Mouse (Mus musculus) megakaryocyte progenitor cell, adult 5-6 weeks (primary cell): Measurements from ENCODE around the gene Glb1l2. TPM values are rescaled to one million over a fixed set of nuclear protein-coding genes. Genes with fewer than 3 reads are reported as not detected.
A peak's percentile ranks its signal among the peaks of the same experiment; 100 is the strongest.

ENCODE experiments used
- ATAC-seq: replicated peaks from 2 replicates; pipeline ENCODE4 v1.8.0; 2016; ENCODE audit warnings: mild to moderate bottlenecking, moderate TSS enrichment, inconsistent platforms; ENCODE audit not compliant: poor library complexity
- total RNA-seq, 2 experiments: library from RNA; stranded (forward) in 1 of 2; stranded (reverse) in 1 of 2; fragments of 157-497, 149-512 nt in 1 of 2; fragments of 200-1000 nt in 1 of 2; gene quantifications; 2 replicates each; pipeline versions ENCODE4 v1.2.3 to v1.2.4; 2015 to 2017

Glb1l2 gene
- total RNA-seq (2015) (0.17 and 0.44 TPM in 2 replicates), total RNA-seq (2017) (0.10 TPM in 1 of 2 replicates, not detected in the other)

DNA sequence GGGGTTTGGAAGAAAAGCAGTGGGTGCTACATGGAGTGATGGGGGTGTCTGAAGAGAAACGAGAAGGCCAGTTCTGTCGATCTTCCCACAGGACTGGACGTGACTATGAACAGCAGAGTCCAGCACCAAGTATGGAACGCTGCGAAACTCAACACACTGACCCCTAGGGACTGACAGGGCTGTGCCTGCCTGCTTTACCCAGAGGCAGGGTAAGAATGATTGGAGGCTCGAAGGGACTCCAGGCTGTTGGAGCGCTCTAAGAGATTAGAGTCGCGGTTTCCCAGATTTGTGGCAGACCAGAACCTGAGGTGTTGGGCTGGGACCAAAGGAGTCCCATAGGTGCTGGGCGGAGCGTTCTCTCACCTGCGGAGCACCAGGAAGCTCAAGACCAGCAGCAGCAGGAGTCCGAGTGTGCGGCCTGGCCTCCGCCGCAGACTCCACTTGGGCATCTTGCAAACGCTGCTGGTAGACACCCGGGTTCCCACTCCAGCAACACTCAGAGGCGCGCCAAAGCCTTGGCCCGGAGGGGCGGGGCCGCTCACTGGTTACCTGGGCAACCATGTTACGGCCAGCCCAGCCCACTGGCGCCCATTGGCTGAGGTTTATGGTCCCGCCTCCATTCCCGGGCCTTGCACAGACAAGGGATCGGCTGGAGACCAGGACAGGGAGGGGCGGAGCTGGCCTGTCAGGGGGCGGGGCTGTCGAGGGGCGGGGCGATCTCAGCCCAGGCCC lies at the start of gene Glb1l2:
Glb1l2 (minus strand) TSS at position 534 of the 732 bp plus-strand sequence.
- ATAC-seq, result peak; percentile 96

DNA sequence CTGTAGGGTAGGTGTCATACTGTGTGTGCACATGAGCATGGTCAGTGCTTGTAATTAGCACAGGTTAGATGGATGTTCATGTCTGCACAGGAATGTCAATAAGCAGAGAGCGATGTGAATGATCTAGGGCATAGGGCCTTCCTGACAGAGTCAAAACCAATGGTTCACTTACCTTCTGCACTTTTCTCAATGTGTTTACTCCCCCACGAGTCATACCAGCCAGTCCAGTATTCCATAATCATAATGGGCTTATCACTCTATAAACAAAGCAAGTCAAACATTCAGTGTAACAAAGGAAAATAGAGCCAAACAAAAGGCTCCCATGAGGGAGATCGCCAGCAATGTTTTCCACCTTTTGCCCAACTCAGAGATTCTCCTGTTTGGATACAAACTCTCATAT lies 24.8 kb upstream of the Glb1l2 start:
- ATAC-seq, result no peak

DNA sequence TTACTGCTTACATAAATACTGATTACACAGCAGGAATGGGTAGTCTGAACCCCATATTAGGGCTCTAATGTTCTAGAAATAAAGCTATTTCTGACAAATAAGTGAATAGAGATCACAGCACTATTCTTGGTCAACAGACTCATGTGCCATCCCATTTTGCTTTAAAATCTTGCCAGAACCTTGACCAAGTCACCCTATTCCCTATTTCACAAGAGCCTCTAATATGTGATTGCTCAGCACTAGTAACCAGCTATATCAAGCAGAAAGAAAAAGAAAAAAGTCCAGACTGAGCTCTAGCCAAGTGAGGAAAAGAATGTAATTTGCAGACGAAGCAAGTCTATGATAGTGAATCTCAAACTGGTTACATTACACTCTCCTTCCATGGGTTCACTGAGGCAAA lies 13.7 kb upstream of the Glb1l2 start:
- ATAC-seq, result no peak

DNA sequence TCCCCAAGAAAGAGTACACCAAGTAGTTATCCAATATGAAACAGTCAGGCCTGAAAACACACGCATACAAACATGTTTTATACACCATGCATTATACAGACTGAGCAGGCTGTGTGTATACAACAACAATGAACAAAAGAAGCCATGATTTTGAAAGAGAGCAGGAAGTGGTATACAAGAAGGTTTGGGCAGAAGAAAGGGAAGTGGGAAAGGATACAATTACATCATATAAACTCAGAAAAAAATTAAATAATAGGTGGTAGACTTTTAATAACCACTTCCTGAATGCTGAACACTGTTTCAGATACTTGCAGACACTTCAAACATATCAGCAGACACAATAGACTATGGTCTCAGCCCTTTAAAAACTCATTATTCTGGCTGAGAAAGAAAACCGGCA lies 2.5 kb upstream of the Glb1l2 start:
- peak; percentile 66 for ATAC-seq

DNA sequence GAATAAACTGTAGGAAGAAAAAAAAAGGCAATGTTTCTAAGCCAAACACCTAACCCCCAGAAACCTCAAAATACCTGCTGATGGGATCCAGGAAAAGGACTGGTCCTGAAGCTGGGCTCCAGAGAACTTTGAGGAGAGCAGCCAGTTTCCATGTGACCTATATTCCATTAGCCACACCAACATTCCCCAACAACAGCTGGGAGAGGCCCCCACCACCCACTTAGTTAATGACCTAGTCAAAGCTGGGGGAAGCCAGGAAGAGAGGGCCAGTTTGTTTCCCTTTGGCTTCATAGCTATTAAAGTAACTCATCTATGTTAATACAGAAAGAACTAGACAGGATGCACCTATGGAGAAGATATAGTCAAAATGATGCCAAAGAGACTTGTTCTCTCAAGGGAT lies 1.9 kb downstream of the Glb1l2 start:
- ATAC-seq, result no peak

DNA sequence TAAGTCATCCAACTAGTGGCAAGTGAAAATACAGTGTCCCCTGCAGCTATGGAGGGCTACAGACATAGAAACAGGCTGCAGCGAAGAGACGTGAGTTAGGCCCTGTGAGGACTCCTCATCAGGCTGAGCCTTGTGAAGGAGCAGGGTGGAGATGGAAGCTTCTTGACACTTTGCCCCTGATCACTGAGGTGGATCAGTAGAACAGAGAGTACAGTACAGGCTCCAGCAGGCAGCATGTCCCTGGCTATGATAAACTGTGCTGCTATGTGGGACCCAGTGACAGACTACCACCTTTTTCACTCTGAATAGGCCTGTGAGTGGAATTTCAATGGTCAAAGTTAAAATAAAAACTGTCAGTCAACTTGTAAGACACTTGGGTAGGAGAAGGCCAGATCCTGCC lies 5.9 kb downstream of the Glb1l2 start:
- ATAC-seq, result no peak

DNA sequence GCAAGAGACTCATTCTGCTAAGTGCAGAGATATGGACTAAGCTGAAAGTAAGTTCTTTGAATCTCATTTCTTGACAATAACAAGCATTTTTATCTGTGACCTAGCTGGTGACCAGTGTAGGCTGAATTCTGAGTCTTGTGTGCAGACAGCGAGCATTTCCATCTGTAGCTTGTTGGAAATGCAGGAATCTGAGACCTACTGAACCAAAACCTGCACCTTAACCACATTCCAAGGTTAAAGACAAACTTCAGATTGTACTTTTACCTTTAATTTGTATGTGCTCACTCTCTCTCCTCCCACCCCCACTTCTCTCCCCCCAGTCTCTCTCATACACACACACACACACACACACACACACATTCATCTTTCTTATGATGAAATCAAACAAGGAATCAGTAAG lies 7.5 kb downstream of the Glb1l2 start:
- no peak for ATAC-seq

DNA sequence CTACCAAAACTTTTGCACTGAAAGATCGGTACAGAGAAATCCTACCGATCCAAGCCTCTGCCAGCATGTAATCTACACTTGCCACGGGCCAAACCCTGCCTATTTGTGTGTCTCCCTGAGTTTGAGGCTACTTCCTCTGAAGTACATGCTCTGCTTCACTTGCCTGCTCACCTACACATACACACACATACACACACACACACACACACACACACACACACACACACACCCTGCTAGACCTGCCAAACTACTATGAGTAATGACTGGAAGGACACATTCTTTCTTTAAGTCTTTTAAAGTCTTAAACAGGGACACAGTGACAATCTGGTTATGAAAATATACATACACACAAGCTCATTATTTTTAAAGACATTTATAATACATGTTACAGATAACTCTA lies 8.1 kb downstream of the Glb1l2 start:
- ATAC-seq, result no peak

DNA sequence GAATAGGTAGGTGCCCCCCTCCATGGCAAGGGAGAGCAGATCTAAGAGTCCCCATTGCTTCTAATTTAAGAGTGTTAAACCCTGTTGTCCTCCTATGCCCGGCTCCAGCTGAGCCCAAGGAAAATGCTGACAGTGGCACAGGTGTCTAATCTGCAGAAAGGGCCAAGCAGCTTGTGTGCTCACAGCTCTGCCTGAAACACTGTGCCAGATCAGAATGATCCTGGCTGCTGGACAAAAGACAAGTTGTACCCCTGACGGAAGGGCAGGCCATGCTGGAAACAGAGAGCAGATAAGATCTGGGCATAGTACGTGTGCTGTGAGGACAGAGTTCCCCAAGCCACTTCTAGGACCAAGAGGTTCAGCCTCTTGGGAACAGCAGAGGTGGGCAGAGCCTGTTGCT lies 13.4 kb downstream of the Glb1l2 start:
- no peak for ATAC-seq

DNA sequence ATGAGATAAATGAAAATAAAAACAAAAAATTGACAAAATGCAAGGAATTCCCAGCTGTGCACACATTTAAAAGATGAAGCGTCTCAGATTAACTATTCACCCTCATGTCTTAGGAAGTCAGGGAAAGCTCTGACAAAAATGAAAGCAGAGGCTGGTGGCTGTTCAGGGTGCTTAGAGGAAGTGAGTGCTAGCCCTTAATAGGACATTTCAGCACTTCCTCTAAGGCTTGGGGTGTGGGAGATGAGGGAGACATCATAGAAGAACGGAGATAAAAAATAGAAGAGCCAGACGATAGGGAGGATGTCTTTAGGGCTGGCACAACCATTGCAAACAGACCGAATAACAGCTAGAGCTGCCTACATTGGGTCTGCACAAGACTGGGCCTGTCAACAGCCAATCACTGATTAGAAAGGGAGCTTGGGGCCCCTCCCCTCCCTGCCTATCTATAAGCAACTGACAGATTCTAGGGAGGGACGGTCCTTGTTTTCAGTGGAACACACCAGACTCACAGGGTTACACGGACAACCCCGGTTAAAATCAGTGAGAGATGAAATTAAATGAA lies 22.8 kb downstream of the Glb1l2 start:
- ATAC-seq, result peak; percentile 91

DNA sequence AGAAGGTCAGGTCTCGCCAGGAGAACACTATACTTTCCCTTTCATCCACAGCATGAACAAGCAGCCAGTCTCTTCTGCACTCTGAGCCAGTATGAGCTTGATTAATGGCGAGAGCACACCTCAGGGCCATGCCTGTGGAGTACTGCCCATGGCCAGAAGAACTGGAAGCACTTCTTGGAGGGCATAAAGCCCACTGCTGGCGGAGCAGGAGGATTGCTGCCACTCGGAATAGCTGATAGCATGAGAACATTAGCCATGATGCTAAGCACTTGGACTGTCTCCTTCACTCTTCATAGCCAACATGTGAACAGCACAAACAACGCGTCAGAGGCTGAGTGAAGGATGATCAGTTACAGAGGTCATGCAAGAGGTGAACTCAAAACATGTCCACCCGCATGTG lies 27.8 kb downstream of the Glb1l2 start:
- no peak for ATAC-seq

DNA sequence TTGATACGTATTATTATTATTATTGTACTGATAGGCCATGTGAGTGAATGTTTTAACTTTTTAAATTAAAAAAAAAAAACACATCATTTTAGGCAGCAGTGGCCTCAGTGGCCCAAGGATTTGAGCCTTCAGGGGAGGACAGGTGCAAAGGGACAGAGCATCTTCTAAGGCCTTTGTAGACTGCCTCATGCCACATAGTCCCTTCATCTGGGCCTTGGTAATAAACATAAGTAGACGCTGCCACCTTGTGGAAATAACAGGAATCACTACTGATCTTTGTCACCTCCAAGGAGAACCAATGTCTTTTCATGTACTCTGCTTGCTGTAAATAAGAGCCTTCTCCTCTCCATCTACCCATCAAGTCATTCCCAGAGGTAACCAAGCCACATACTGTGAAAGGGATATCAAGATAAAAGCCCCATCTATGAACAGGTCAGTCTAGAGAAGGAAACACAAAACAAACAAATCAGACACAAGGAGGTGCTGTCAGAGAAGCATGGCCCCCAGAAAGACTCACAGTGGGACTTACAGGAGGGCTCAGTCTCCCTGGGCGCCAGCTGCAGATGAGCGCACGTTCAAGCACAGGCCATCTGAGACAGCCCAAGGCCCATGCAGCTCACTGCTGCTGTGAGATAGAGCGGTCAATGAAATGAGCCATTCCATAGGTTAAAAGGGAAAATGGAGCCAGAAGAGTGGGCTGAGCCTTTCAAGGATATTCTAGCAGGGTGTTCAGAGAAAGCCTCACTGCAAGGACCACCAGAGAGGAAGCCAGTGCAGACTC lies 30.0 kb downstream of the Glb1l2 start:
- ATAC-seq, result peak; percentile 82

DNA sequence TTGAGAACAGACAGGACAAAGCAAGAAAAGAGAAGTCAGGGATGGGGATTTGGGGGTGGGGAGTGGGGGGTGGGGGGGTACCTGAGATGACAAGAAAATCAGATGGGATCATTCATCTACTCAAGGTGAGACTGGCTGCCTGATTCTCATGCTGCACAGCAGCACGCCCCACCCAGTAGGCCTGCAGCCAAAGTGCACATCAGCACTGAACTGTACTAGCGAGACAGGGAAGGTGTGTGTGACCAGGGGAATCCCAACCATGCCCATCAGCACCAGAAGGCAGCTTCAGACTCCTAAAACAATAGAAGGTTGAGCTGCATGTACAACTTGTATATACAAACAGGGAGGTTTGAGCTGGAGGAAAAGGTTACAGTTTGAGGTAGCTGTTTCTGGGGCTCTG lies 30.6 kb downstream of the Glb1l2 start:
- ATAC-seq, result no peak

DNA sequence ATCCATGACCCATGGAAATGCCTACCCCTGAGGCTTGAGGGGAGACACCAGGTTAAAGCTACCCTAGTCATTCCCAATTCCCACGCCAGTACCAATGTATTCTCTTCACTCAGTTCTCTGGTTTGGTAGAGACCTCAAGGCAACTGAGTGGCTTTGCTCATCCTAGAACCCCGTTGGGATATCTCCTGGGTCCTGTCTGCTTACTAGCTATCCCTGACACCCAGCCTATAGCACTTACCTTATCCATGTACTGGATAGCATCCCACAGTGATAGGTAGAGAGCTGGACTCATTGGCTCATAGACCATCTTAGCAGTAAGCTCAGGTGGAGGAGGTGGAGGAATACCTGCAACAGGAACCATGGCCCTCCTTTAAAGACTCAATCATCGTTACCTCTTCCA lies 38.1 kb downstream of the Glb1l2 start:
- no peak for ATAC-seq

DNA sequence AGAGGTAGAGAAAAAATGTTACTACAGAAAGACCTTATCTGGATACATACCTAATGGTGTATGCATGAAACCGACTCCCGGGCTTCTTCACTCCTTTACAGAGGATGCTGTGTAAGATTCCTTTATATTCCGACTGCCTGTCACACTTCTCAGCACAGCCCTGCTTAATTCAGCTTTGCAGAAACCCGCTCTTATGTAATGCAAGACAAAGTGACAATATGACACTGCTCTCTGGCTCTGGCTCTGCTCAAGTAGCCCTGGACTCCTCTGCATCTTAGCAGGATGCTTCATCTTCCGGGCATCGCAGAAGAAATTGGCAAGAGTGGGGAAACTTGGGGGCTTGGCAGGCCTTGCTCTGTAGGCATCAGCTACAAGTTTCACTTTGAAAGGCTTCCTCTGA lies 43.8 kb downstream of the Glb1l2 start:
- ATAC-seq, result no peak

DNA sequence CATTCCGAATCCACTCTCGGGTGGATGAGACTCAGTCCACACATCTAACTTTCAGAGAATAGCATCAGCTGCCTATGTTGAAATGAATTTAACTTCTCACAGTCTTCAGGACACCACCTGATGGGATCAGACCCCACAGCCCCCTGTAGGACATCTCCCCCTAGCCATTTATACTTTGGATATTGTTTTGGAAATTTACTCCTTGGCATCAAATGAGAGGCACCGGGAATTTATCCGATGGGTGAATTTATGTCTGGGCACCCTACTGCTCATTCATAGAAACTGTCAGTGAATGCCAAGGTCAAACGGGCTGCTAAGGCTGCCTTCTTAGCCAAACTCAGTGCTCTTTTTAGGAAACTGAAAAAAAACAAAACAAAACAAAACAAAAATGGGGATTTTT lies 45.7 kb downstream of the Glb1l2 start:
- no peak for ATAC-seq

DNA sequence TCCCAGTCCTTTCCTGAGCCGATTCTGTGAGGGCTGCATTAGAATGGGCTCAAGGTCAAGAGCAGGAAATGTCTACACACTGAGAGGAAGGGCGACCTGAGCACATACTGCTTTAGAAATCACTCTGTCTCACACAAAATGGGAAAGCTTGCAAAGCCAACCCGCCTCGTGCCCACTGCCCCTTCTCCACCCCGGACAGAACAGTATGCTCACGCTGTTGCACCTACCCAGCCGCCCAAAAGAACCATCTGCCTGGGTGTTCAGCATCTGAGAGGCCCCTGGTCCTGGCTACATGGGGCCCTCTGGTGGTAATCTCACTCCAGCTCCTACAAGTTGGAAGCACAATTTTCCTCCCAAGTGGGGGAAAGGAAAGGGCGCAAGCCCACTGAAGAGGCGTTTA lies 46.2 kb downstream of the Glb1l2 start:
- ATAC-seq, result no peak

DNA sequence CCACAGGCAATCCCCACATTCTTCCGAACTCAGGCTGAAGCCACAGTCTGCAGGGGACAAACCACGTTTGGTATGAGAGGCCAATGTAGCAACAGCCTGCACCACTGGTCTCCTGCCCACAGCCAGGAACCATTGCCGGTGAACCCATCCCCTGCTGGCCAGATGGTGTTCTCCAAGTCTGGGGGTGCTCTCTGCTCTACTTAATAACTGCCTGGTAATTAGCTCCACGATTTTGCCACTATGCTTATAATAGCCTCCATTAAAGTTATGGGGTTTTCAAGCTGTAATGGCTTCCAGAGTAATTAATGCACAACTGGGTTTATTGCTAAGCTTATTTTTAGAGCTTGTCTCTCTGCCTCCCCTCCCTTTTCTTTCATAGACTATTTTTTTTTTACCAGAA lies 57.4 kb downstream of the Glb1l2 start:
- ATAC-seq, result no peak

DNA sequence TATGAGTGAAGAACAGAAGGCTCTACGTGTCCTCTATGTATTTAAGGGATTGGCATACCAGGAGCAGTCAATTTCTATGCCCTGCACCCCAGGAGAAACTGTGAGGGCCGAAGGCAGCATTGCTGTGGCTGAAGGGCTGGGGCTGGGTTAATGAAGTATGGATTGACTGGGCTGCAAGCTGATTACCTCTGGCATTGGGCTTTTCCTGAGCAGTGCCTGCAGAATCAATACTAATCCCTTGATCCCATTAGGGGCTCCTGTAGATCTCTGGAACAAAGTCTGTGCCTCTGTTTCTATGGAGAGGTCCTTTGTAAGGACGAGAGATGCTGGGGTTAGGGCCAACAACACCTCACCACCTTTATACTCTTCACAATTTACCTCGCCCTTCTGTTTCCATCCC lies 59.1 kb downstream of the Glb1l2 start:
- ATAC-seq, result no peak

DNA sequence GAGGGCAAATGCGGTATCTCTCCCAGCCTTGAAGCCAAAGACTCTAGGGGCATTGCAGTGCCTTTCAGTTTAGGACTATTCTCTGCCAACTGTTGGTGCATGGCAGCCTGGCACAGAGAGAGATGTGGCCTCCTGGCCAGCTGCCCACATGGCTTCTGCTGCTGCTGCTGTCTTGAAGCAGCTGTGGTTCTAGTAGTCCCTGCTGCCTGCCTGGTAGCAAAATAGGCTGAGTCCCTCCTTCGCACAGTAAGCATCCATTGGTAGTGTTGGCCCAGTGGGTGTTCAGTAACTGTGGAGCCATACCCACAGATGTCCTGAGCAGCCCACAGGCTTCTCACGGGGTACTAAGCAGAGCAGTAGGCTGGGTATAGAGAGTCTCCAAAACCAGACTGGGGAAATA lies 63.5 kb downstream of the Glb1l2 start:
- no peak for ATAC-seq

DNA sequence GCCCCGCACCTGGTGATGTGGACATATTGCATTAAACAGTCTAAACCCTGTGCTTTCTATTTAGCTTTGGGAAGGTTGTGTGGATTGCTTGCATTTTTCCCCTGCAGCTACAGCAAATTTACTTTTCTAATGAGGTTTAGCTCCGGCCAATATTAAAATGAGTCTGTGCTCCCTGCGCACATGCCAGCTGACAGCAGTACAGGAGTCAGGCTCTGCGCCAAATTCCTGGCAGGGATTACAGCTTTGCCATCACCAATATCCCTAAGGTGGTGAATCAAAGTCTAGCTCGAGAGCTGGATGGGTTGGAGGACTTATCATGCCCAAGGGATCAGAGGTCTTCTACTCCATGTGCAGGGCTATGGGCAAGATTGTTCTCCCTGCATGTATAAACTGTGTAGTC lies 69.2 kb downstream of the Glb1l2 start:
- no peak for ATAC-seq

DNA sequence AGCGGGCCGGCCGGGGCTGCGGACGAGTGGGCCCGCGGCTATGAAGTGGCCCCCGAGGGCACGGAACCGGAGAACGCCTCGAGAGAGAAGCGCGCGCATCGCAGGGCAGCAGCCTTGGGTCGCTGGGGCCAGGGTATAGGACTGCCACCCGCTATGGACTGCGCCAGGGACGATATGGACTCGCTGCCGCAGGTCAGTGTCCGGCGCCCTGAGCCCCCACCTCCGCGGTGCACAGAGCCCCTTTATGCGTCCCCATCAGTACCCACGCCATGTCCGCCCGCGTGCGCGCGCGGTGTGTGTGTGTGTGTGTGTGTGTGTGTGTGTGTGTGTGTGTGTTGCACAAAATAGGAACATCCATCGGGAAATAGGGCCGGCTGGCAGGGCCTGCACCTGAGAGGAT lies 72.3 kb downstream of the Glb1l2 start:
- ATAC-seq, result no peak
